Mouse (Mus musculus) layer of hippocampus, postnatal 25 days (tissue): ENCODE measurements around the gene Wfs1. TPM values are rescaled to one million over a fixed set of nuclear protein-coding genes. Genes with fewer than 3 reads are reported as not detected.
"Not testable (repeated sequence)": the region's sequence is repeated elsewhere in the genome, so short reads cannot be mapped to it uniquely, and the experiment has no call there.

Experiments
- DNase-seq, 2 experiments: peaks; one replicate each; pipeline ENCODE4 v3.0.0; 2022; ENCODE audit warnings: mixed read lengths in 2 of 2, low spot score in 1 of 2; ENCODE audit errors: extremely low spot score in 1 of 2
- total RNA-seq, 2 experiments: library from RNA; stranded (reverse); gene quantifications; 2 replicates each; pipeline ENCODE4 v1.2.3; 2021

The Wfs1 gene
- total RNA-seq, 2 experiments from 2014 or later, result 191 to 192 TPM

GRCm38 (mm10) chr5:36989625-36989977 lies 596 bp upstream of the Wfs1 start:
- DNase-seq, result no peak

DNA sequence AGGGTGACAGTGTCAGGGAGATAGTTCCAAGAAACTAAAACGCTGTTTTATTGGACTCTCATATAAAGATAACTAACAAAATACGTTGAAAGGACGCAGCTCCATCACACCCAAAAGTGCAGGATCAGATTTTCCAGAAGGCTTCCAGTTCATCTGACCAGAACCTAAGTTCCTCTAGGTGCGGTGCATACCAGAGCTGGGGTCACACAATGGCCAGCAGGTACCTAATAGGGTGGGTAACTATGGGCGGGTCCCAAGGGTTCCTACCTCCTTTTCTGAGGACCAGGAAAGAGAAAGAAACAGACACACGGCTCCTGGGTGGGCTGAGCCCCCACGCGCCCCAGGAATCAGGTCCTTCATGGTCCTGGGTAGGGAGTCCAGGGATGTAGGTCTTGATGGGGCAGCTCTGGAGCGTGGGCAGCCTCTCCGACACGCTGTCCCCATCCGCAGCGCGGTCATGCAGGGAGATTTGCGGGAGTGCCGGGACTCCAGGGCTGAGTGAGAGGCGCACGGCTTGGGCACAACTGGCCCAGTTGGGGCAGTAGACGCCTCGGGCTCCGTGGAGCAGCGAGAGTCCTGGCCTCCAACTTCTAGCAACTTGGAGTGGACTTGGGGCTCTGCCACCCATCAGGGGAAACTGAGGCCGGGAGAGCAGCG lies 753 bp downstream of the Wfs1 start:
- no peak for DNase-seq

DNA sequence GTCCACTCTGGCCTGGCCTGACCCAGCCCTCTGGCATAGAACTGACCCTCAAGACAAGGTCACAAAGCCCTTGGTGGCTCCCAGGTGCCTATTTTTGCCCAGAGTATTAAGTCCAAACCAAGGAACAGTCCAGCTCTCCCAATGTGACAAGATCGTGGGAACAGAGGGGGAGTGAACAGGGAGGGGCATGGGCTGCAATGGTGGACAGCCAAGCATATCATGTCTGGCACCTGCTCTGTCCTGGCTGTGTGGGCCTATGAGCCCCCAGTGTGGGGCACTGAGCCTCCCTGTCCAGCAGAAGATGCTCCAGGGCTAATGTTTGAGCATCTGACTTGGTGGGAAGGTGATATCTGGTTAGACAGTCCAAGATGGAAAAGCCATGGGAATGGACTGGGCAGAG lies 2.4 kb downstream of the Wfs1 start:
- DNase-seq, result no peak

DNA sequence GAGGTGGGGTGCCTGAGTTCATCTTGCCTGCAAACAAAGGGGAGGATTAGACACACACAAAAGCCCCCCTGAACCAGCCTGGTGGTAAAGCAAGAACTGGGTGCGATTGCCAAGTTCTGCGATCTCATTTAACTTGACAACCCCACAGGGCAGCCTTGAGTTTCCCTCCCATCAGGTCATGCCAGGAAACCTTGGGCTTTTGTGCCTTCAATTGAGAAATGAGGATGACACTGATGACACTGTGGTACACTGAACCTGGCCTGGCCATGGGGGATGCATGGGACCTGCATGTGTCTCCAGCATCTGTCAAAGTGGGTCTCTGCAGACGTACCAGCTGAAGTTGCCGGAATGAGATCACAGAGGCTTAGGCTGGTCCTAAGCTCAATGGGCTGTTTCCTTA lies 6.7 kb downstream of the Wfs1 start:
- DNase-seq, result no peak

DNA sequence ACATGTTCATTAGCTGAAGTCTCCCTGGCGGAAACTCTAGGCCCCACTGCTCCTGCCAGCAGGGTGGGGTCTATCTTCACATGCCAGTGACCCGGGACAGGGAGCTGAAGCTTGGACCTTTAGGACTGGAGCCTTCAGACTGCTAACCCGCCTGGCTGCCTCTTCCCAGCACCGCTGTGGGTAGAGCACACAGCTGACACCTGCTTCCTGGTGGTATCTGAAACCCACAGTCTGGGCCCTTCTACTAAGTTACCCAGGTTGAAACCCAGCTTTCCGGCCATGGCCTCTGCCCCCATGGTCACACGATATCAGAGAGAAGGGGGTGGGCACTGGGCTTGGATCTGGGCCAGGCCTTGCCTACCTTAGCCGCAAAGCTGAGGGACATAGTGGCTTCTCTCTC lies 9.4 kb downstream of the Wfs1 start:
- no peak for DNase-seq

DNA sequence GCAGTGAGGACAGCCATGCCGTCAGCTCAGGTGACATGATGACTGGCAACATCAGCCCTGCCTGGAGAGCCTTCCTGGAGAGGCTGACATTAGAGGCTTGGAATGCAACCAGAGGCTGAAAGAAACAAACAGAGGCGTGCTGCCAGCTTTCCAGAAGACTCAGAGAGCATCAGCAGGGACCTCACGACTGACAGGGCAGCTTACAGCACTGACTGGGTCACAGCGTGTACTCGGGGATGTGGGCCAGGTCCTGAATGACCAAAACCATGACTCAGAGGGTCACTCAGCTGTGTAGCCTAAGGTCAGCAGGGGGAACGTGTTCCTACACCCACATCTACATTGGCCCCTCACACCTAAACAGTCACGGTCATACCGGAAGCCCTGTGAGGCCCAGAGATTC lies 10.0 kb downstream of the Wfs1 start:
- DNase-seq, result no peak

DNA sequence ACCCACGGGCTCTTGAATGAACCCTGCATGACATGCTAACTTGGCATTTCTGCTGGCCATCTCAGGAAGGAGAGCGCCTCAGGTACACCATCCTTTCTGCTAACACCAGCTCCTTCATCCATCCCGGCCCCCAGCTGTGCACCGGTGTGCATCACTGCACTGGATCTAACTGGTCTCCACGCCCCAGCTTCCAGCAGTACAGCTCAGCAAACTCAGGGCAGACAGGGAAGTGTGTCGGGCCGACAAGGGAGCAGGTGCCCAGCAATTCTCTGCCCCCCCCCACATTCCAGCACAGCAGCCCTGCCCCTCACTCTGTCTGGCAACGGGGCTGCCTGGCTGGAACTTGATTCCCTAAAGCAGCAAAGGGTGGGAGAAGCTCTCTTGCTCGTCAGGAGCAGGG lies 11.2 kb downstream of the Wfs1 start:
- no peak for DNase-seq

- no peak for DNase-seq
These were observed 13.7 kb downstream of the Wfs1 start for GRCm38 (mm10) chr5:36975336-36975735.

DNA sequence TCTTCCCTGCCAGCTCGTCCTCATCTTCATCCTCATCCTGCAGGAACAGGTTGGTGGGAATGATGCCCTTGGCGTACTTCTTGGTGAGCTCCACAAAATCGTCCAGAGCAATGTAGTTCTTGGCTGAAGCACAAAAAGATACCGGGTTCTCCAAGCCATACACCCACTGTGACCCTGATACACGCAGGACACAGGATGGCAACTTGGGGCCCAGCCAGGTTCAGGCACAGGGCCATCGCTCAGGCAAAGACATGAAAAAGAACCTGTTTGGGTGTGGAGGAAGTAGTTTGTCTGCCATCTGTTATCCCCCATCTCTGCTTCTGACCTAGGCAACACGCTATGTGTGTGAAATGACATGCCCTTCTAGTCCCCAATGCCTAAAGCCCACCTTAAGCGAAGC lies 17.4 kb downstream of the Wfs1 start:
- DNase-seq, result no peak

DNA sequence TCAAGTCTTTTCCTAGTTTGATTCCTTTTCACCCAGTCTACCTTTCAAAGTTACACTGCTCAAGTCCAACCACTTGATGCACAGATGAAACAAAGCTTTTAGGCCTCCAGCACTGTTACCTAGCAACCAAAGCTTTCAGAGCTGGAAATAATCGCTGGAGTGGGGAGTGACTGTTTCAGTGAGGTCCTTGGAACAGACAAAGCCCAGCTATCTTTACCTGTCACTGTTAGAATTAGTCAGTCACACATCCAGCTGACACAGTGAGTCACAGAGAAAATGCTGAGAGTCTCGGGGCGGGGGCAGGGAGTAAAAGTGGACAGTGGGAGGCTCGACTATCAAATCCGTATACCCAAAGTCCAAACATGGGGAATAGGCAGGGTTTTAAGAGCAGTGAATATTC lies 28.5 kb downstream of the Wfs1 start:
- no peak for DNase-seq

DNA sequence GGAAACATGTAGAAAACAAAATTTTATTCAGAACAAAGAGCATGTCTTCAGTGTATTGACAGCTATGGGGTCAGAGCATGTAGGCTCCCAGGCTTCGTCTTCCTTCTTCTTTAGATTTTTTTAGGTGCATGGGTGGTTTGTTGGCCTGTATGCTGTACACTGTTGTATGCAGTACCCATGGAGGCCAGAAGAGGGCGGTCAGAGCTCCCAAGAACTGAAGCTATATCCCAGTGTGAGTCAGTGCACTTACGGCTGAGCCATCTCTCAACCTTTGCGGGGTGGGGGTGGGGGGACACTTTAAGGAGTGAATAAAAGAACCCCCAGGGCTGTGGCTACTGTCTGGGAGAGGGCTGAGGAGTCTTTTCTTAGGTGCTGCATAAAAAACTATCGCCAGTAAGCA lies 30.2 kb downstream of the Wfs1 start:
- peak; percentile 62 to 89 for DNase-seq

DNA sequence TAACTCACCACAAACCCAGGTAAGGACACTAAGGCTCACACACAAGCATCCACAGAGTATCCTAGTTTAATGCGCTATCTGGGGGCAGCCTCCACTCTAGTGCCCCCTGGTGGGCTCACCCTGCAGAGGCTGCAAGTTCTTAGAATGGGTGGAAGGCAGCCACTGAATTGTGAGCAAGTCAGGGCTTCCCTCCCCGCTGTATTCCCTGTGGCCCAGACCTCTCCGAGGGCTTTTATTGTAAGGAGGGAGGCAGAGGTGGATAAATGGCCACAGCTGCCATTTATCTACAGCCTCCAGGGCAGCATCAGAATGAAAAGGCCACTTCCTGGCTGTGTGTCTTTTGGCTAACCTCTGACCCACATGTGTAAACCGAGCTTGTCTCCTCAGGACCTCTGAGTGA lies 33.6 kb downstream of the Wfs1 start:
- peak in 1 of 2 experiments; percentile 61 for DNase-seq

- no peak for DNase-seq
These were observed 36.7 kb downstream of the Wfs1 start for GRCm38 (mm10) chr5:36952311-36952710.

- no peak for DNase-seq
These were observed 38.1 kb downstream of the Wfs1 start for GRCm38 (mm10) chr5:36950871-36951270.

- peak; percentile 59 to 86 for DNase-seq
These were observed 40.2 kb downstream of the Wfs1 start for GRCm38 (mm10) chr5:36948831-36949230.

- peak in 1 of 2 experiments; percentile 82 for DNase-seq
These were observed 42.6 kb downstream of the Wfs1 start for GRCm38 (mm10) chr5:36946445-36946844.

GRCm38 (mm10) chr5:36945713-36946112 lies 43.3 kb downstream of the Wfs1 start:
- DNase-seq, result no peak

GRCm38 (mm10) chr5:36945102-36945701 lies 43.8 kb downstream of the Wfs1 start:
- no peak for DNase-seq

GRCm38 (mm10) chr5:36944552-36944951 lies 44.5 kb downstream of the Wfs1 start:
- DNase-seq, result no peak

- no peak for DNase-seq
These were observed 46.6 kb downstream of the Wfs1 start for GRCm38 (mm10) chr5:36942446-36942845.

DNA sequence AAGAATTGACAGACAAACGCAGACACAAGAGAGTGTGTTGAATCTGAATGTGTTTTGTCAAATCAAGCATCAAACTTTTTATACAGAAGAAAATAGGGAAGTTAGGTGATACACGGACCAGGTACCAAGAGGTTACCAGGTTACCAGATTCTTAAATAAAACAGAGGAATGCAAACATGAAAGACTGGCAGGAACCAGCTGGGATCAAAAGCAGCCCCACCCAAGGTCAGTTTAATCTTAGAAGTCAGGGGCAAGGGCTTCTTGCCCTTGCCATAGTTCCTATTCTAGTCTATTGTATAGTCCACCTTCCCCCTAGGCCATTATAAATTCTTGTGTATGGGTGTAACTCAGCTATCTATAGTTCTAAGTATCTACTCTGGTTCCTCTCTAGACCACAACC lies 50.0 kb downstream of the Wfs1 start:
- DNase-seq, result not testable (repeated sequence)

DNA sequence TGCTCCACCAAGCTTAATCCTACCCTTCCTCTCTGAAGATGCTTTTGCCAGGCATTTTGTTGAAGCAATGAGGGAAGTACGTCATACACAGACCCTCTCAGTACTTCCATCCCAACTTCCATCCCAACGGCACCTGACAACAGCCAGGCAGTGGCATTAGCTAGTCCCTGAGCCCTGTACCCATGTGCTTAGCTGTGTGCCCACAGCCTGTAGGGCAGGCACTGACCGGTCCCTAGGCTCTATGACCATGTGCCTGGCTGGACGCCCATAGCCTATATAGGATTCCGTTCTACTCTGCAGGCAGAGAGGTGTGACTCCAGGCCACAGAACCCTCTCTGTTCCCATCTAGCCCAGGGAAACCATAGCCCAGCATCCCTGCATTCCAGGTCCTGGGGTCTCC lies 51.0 kb downstream of the Wfs1 start:
- no peak for DNase-seq

DNA sequence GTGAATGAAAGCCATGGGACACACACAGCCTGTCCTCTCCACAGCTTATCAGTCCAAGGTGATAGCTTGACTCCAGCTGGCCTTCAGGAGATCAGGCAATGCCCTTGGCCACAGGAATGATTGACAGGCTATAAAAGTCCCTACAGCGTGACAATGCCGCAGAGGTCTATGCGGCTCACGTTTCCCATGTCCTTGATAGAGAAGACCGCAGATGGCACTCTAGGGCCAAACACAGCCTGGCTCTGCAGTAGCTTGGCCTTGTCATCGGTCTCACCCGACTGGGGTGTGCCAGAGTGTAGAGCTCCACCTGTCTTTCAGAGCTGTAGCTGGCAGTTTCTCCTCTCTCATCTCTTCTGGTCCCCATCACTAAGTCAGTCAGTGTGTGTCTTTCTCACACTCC lies 52.5 kb downstream of the Wfs1 start:
- no peak for DNase-seq
